Mouse (Mus musculus) CH12.LX (cell line): ENCODE measurements at regions not wholly inside any gene's neighbourhood (a gene's known extent, or its start where the extent isn't known, plus 50 kb on each side); places are given as distances from the start of the nearest gene placed in this dataset.

ENCODE experiments used
- DNase-seq: peaks from one replicate; pipeline ENCODE4 v3.0.0-alpha.2; 2013; ENCODE audit errors: extremely low read depth
- H3K27ac ChIP-seq: 2 replicates; pipeline ENCODE4 v1.5.1; 2012; ENCODE audit warnings: low read depth, mild to moderate bottlenecking, control low read depth, moderate library complexity; ENCODE audit not compliant: insufficient read depth
- H3K27me3 ChIP-seq: replicated peaks from 2 replicates; pipeline ENCODE3; 2012; ENCODE audit warnings: inconsistent platforms
- H3K36me3 ChIP-seq, 2 experiments: replicated peaks in 1 of 2; 2 replicates each; pipeline versions ENCODE3 to v1.6.1; 2012; ENCODE audit warnings: inconsistent platforms in 1 of 2, low read length in 1 of 2, mild to moderate bottlenecking in 1 of 2, mixed read lengths in 1 of 2, moderate library complexity in 1 of 2; ENCODE audit not compliant: control insufficient read depth in 1 of 2, insufficient read depth in 1 of 2
- H3K4me1 ChIP-seq, 2 experiments: 2 replicates each; pipeline ENCODE4 v1.6.1; 2012; ENCODE audit warnings: inconsistent platforms in 1 of 2, moderate library complexity in 1 of 2; ENCODE audit not compliant: insufficient read depth in 2 of 2, control insufficient read depth in 1 of 2
- H3K4me2 ChIP-seq: 2 replicates; pipeline ENCODE4 v1.6.1; 2012; ENCODE audit warnings: low read depth, mild to moderate bottlenecking, control low read depth; ENCODE audit not compliant: poor library complexity, insufficient read depth, severe bottlenecking
- H3K4me3 ChIP-seq, 3 experiments: fragments of 150-350 bp in 1 of 3; sonication (generic) in 1 of 3; replicated peaks in 1 of 3; 2 replicates each; pipeline versions ENCODE3 to v1.5.1; 2011 to 2012; ENCODE audit warnings: low read depth in 2 of 3, low read length in 2 of 3, mild to moderate bottlenecking in 2 of 3, moderate library complexity in 2 of 3, control low read depth in 1 of 3, improper control_type of control experiment in 1 of 3, inconsistent platforms in 1 of 3, mixed read lengths in 1 of 3; ENCODE audit not compliant: poor library complexity in 1 of 3
- H3K79me2 ChIP-seq: replicated peaks from 2 replicates; pipeline ENCODE4 v1.6.1; 2012; ENCODE audit warnings: mild to moderate bottlenecking, moderate library complexity; ENCODE audit not compliant: control insufficient read depth, poor library complexity, insufficient read depth, severe bottlenecking; ENCODE audit errors: extremely low read depth
- H3K9ac ChIP-seq: 2 replicates; pipeline ENCODE4 v1.6.1; 2012; ENCODE audit warnings: low read depth, mild to moderate bottlenecking, control low read depth, moderate library complexity; ENCODE audit not compliant: insufficient read depth
- H3K9me3 ChIP-seq: replicated peaks from 2 replicates; pipeline ENCODE3; 2012; ENCODE audit warnings: low read length, inconsistent platforms, mixed read lengths
- CHD1 ChIP-seq: IDR thresholded peaks from 2 replicates; pipeline ENCODE4 v1.6.1; 2012; ENCODE audit warnings: low read depth, low read length, improper control_type of control experiment, inconsistent platforms
- CTCF ChIP-seq, 2 experiments: IDR thresholded peaks in 1 of 2; conservative IDR thresholded peaks in 1 of 2; 2 replicates each; pipeline ENCODE4 v1.5.1; 2011 to 2012; ENCODE audit warnings: low read depth in 2 of 2, low read length in 2 of 2, improper control_type of control experiment in 1 of 2, inconsistent platforms in 1 of 2, mild to moderate bottlenecking in 1 of 2, moderate library complexity in 1 of 2
- ELF1 ChIP-seq: IDR thresholded peaks from 2 replicates; pipeline ENCODE4 v1.6.1; 2014; ENCODE audit warnings: low read depth, mild to moderate bottlenecking, inconsistent platforms, low read length, improper control_type of control experiment
- EP300 ChIP-seq: IDR thresholded peaks from 2 replicates; pipeline ENCODE4 v1.6.1; 2011; ENCODE audit warnings: low read length, improper control_type of control experiment
- ETS1 ChIP-seq: conservative IDR thresholded peaks from 2 replicates; pipeline ENCODE4 v1.6.1; 2012; ENCODE audit warnings: low read depth, mild to moderate bottlenecking, inconsistent platforms, low read length, improper control_type of control experiment, moderate library complexity
- GABPA ChIP-seq: IDR thresholded peaks from 2 replicates; pipeline ENCODE4 v1.6.1; 2012; ENCODE audit warnings: low read depth, low read length, improper control_type of control experiment, inconsistent platforms; ENCODE audit not compliant: insufficient replicate concordance
- JUN ChIP-seq: IDR thresholded peaks from 2 replicates; pipeline ENCODE4 v1.6.1; 2011; ENCODE audit warnings: low read depth, mild to moderate bottlenecking, low read length, improper control_type of control experiment, moderate library complexity; ENCODE audit not compliant: insufficient read depth
- KAT2A ChIP-seq: IDR thresholded peaks from 2 replicates; pipeline ENCODE4 v1.6.1; 2012; ENCODE audit warnings: low read length, improper control_type of control experiment, inconsistent platforms; ENCODE audit not compliant: insufficient replicate concordance
- MXI1 ChIP-seq: IDR thresholded peaks from 2 replicates; pipeline ENCODE4 v1.6.1; 2011; ENCODE audit warnings: mild to moderate bottlenecking, low read depth, low read length, improper control_type of control experiment
- NRF1 ChIP-seq: IDR thresholded peaks from 2 replicates; pipeline ENCODE4 v1.6.1; 2014; ENCODE audit warnings: low read depth, mild to moderate bottlenecking, inconsistent platforms, low read length, improper control_type of control experiment, moderate library complexity
- POLR2A ChIP-seq: IDR thresholded peaks from 2 replicates; pipeline ENCODE4 v1.6.1; 2011; ENCODE audit warnings: low read depth, mild to moderate bottlenecking, improper control_type of control experiment, low read length
- SIN3A ChIP-seq: IDR thresholded peaks from 2 replicates; pipeline ENCODE4 v1.6.1; 2012; ENCODE audit warnings: low read length, improper control_type of control experiment, inconsistent platforms
- UBTF ChIP-seq: IDR thresholded peaks from 2 replicates; pipeline ENCODE4 v1.6.1; 2012; ENCODE audit warnings: low read depth, mild to moderate bottlenecking, inconsistent platforms, low read length, improper control_type of control experiment, moderate library complexity
- ZMIZ1 ChIP-seq: IDR thresholded peaks from 2 replicates; pipeline ENCODE4 v1.6.1; 2012; ENCODE audit warnings: low read depth, mild to moderate bottlenecking, inconsistent platforms, low read length, improper control_type of control experiment
- ZNF384 ChIP-seq: IDR thresholded peaks from 2 replicates; pipeline ENCODE4 v1.6.1; 2012; ENCODE audit warnings: low read depth, low read length, improper control_type of control experiment, inconsistent platforms
- dilution Hi-C: fragments of 300-500 bp; cut with MboI; formaldehyde crosslinking; loops from 2 replicates; pipeline ENCODE4 v1.14.3; 2020; ENCODE audit warnings: low sequenced_read_pairs; ENCODE audit not compliant: extremely low pct_unique_long_range_greater_than_20kb, extremely low pct_ligation_motif_present
- in situ Hi-C: fragments of 300-500 bp; cut with MboI; formaldehyde crosslinking; loops from 3 replicates; pipeline ENCODE4 v1.14.3; 2019; ENCODE audit warnings: low sequenced_read_pairs, low pct_ligation_motif_present, low pct_unique_long_range_greater_than_20kb, mixed read lengths

DNA sequence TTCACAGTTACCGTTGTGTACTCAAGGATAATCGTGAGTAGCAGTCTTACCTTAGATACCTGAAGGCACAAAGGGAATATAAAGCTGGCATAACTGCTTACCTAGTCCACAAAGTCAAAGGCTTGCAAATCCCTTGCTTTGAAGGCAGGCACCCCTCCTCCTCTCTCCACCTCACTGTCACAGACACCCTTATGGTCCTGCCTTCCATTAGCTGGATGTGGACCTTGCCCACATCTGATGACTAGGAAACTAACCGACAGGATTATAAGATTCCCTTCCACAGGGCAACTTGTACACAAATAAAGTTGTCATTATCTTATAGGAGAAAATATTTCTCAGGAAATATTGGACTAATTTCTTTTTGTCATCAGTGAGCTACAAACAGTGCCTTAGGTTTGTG lies 114.4 kb upstream of the Atp2b1 start:
- DNase-seq = no peak
- TF ChIP-seq SIN3A (no peak), ELF1 (no peak), UBTF (no peak)
- dilution Hi-C loops = no loop called here
- Histone ChIP-seq H3K4me3 (no peak overlapping the region), H3K4me2 (no peak overlapping the region), H3K9me3 (peaks cover 4% of the 10 kb centered on the region), H3K27me3 (no peaks in the 10 kb centered on the region), H3K9ac (no peak overlapping the region), H3K27ac (no peak overlapping the region), H3K4me1 (peaks cover 4 to 25% of the 10 kb centered on the region in 2 experiments; a peak in 3 of 4 replicates), H3K36me3 (no peaks in the 10 kb centered on the region), H3K79me2 (no peaks in the 10 kb centered on the region)
- in situ Hi-C loops = no loop called here

DNA sequence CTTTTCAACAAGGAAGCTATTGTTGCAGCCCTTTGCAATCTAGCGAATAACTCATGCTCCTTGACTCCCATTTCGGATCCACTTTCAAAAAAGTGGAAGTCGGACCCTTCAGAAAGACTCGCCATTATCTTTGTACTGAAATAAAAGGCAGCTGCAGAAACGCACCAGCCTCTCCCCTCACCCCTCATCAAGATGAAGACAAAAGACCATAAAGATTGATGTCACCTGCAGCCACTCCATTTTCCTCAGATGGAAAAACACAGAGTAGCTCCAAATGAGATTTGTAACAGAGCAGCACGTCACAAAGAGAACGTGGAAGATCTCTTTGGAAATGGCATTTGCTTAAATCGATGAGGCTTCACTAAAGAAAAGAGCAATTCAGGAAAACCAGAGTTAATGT lies 113.3 kb upstream of the Atp2b1 start:
- TF ChIP-seq MXI1 (no peak), ETS1 (no peak), ZMIZ1 (no peak), ELF1 (no peak), JUN (no peak), CTCF (conservative IDR thresholded peaks at IDR 0.05 in 1 of 2, IDR thresholded peaks at IDR 0.05 in 1 of 2; ENCODE audit: low read depth in 2 of 2, low read length in 2 of 2) (no peak), EP300 (no peak), SIN3A (no peak)
- TF ChIP-seq, all 38 proteins: peak for 0
- DNase-seq = no peak
- Histone ChIP-seq H3K27me3 (no peaks in the 10 kb centered on the region), H3K27ac (no peak overlapping the region), H3K79me2 (no peaks in the 10 kb centered on the region), H3K4me1 (peaks cover 4 to 25% of the 10 kb centered on the region in 2 experiments; a peak in 2 of 4 replicates), H3K4me2 (no peak overlapping the region), H3K9ac (no peak overlapping the region), H3K4me3 (no peak overlapping the region), H3K36me3 (no peaks in the 10 kb centered on the region), H3K9me3 (peaks cover 4% of the 10 kb centered on the region)
- dilution Hi-C loops (no loop called here), in situ Hi-C loops (no loop called here)

DNA sequence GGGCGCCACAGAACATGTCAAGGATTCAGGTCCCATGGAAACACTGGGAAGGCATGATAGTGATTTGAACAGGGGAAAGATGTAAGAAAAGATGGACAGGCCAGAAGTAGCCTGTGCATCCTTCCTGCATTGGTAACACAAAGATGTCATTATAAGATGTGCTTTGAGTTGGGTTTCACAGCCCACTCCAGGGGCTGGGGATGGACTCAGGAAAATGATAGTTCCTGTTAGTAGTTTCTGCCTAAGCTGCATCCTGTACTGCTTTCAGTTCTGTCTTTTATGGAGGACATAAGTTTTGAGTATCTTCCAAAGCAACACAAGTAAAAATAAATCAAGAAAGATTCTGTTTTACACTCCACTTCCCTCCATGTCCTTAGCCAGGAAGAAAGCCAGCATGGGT lies 109.2 kb upstream of the Atp2b1 start:
- TF ChIP-seq SIN3A = no peak
- TF ChIP-seq ZNF384 = no peak
- TF ChIP-seq GABPA = no peak
- no peak for TF ChIP-seq NRF1
- TF ChIP-seq CHD1 = no peak
- no peak for TF ChIP-seq POLR2A
- no peak for TF ChIP-seq KAT2A
- in situ Hi-C loops (no loop called here), dilution Hi-C loops (no loop called here)
- H3K79me2 ChIP-seq = no peaks in the 10 kb centered on the region
- H3K36me3 ChIP-seq = no peaks in the 10 kb centered on the region
- no peak overlapping the region for H3K4me2 ChIP-seq
- no peaks in the 10 kb centered on the region for H3K27me3 ChIP-seq
- DNase-seq = no peak
- no peak overlapping the region for H3K27ac ChIP-seq
- no peak overlapping the region for H3K9ac ChIP-seq
- H3K9me3 ChIP-seq = no peaks in the 10 kb centered on the region
- peaks cover 4 to 7% of the 10 kb centered on the region in 2 experiments; a peak in 2 of 4 replicates for H3K4me1 ChIP-seq
- H3K4me3 ChIP-seq = no peak overlapping the region
